Mouse (Mus musculus) bone marrow macrophage, adult 2 months (primary cell): ENCODE data around the gene Chst8.

Experiments used
- CTCF ChIP-seq: IDR thresholded peaks from 2 replicates; pipeline ENCODE4 v1.5.1; 2012; ENCODE audit warnings: low read depth, mild to moderate bottlenecking, low read length, moderate library complexity
- POLR2A ChIP-seq: IDR thresholded peaks from 2 replicates; pipeline ENCODE4 v1.6.1; 2012; ENCODE audit warnings: mild to moderate bottlenecking, low read depth, low read length, borderline replicate concordance

- TF ChIP-seq CTCF (no peak), POLR2A (no peak)
These were observed 30.5 kb downstream of the Chst8 start for GRCm38 (mm10) chr7:34781988-34782387.
